Mouse (Mus musculus) v-Abl transformed pro-B cells (cell line): ENCODE data around the gene Olfm2.

ENCODE experiments used
- in situ Hi-C, 2 experiments: fragments of 400-800 bp; cut with MboI; formaldehyde crosslinking; loops; one replicate each; pipeline ENCODE4 v1.15.1; 2025; ENCODE audit not compliant: unreplicated experiment in 2 of 2

Gene Olfm2

GRCm38 (mm10) chr9:20635676-20636075, 110.5 kb downstream of the Olfm2 start:
- in situ Hi-C loops = loop anchor here (10.0 to 25.0 kb wide), 6 partner anchors 249 to 1827 kb away; partner anchors contain the start of genes Gm17545 (in 2 of the 2), Rp9 (in 2 of the 2), Cdc37 (in 1 of the 2) and Dnm2 (in 1 of the 2)

- in situ Hi-C loops = loop anchor here (10.0 to 25.0 kb wide), 6 partner anchors 253 to 1831 kb away; partner anchors contain the start of genes Gm17545 (in 2 of the 2), Rp9 (in 2 of the 2), Cdc37 (in 1 of the 2) and Dnm2 (in 1 of the 2)
Observed at GRCm38 (mm10) chr9:20631332-20631731, 114.8 kb downstream of the Olfm2 start.
